Mouse (Mus musculus) limb, embryonic 15.5 days (tissue): ENCODE measurements at regions not wholly inside any gene's neighbourhood (a gene's known extent, or its start where the extent isn't known, plus 50 kb on each side); places are given as distances from the start of the nearest gene placed in this dataset.
"Not testable (repeated sequence)": the region's sequence is repeated elsewhere in the genome, so short reads cannot be mapped to it uniquely, and the experiment has no call there.

ENCODE experiments used
- ATAC-seq: fragments of 200-750 bp; cut with Nextera tagmentation; 2 replicates; pipeline ENCODE4 v1.8.0; 2017; ENCODE audit warnings: low read depth, moderate TSS enrichment; ENCODE audit not compliant: insufficient number of reproducible peaks, low FRiP score, low TSS enrichment
- H3K27ac ChIP-seq: fragments of 300-500 bp; sonication (generic); 2 replicates; pipeline ENCODE4 v1.5.1; 2015; ENCODE audit warnings: moderate library complexity, mild to moderate bottlenecking, inconsistent platforms
- H3K27me3 ChIP-seq: fragments of 300-500 bp; sonication (generic); 2 replicates; pipeline ENCODE4 v1.6.1; 2015; ENCODE audit warnings: inconsistent platforms
- H3K36me3 ChIP-seq: fragments of 300-500 bp; sonication (generic); 2 replicates; pipeline ENCODE4 v1.6.1; 2015; ENCODE audit warnings: inconsistent platforms
- H3K4me1 ChIP-seq: fragments of 300-500 bp; sonication (generic); 2 replicates; pipeline ENCODE4 v1.6.1; 2015; ENCODE audit warnings: inconsistent platforms
- H3K4me2 ChIP-seq: fragments of 300-500 bp; sonication (generic); 2 replicates; pipeline ENCODE4 v1.6.1; 2015; ENCODE audit warnings: mild to moderate bottlenecking, inconsistent platforms
- H3K4me3 ChIP-seq: fragments of 300-500 bp; sonication (generic); 2 replicates; pipeline ENCODE4 v1.5.1; 2015; ENCODE audit warnings: mild to moderate bottlenecking, inconsistent platforms
- H3K9ac ChIP-seq: fragments of 300-500 bp; sonication (generic); 2 replicates; pipeline ENCODE4 v1.6.1; 2015; ENCODE audit warnings: inconsistent platforms
- H3K9me3 ChIP-seq: fragments of 300-500 bp; sonication (generic); 2 replicates; pipeline ENCODE4 v1.6.1; 2016; ENCODE audit warnings: inconsistent platforms
- WGBS: fragments of 180-500 bp; shearing (Covaris S2); methylation state at CpG from one replicate; pipeline ENCODE4 v1.1.7; 2015; 5-methylcytosine and 5-hydroxymethylcytosine counted together

- WGBS, result 73% methylated on average over 6 of the region's 6 CpGs
- Histone ChIP-seq H3K9ac (no peak overlapping the region), H3K4me3 (no peak overlapping the region), H3K9me3 (no peaks in the 10 kb centered on the region), H3K4me2 (no peak overlapping the region), H3K27ac (no peak overlapping the region), H3K36me3 (no peaks in the 10 kb centered on the region), H3K27me3 (0 out of 2 replicates have a peak, but pooled peaks cover 2% of the 10 kb centered on the region), H3K4me1 (no peaks in the 10 kb centered on the region)
- no peak for ATAC-seq
These were observed 513.9 kb upstream of the Gulo start for GRCm38 (mm10) chr14:66522856-66523400.

DNA sequence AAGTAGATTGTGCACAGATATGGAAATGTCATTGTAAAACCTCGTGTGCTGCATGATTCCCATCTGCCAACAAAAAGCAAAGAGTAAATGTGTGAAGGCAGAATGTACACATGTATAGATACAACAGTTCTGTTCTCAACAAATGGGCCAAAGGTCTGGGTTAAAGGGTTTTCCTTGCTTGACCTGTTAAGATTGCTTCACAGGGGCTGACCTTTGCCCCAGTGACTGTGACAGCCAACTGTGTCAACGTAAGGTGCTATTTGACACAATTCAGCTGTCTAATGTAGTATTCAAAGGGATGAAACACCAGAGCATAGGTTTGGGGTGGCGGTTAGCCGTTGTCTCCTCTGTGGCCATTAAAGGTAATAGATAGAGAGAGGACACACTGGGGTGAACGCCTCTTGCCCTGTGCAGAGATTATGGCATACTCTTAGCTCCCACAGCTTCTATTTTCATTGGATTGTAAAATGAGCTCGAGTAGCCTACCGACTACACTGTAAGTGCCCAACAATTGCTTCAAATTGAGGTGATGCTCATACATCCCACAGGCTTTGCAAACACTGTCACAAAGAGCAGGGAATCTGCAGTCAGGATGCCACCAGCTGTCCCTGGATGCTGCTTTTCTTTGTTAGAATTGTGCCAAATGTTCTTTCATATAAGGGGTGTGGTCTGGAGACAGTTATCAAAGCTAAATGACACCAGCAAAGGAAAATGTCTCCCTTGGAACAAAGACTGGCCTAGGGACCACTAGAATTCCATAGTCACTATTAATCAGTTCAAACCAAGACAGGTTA lies 513.0 kb upstream of the Gulo start:
- Histone ChIP-seq H3K4me2 (no peak overlapping the region), H3K27me3 (0 out of 2 replicates have a peak, but pooled peaks cover 2% of the 10 kb centered on the region), H3K4me1 (no peaks in the 10 kb centered on the region), H3K9ac (no peak overlapping the region), H3K4me3 (no peak overlapping the region), H3K9me3 (no peaks in the 10 kb centered on the region), H3K36me3 (no peaks in the 10 kb centered on the region), H3K27ac (no peak overlapping the region)
- 62% methylated on average over 7 of the region's 7 CpGs for whole genome bisulfite sequencing
- ATAC-seq, result no peak

- Histone ChIP-seq H3K4me3 (no peak overlapping the region), H3K4me1 (no peaks in the 10 kb centered on the region), H3K36me3 (no peaks in the 10 kb centered on the region), H3K27ac (no peak overlapping the region), H3K9ac (no peak overlapping the region), H3K9me3 (no peaks in the 10 kb centered on the region), H3K27me3 (no peaks in the 10 kb centered on the region), H3K4me2 (no peak overlapping the region)
- 84% methylated on average over 3 of the region's 3 CpGs for WGBS
- ATAC-seq, result no peak
These were observed 507.8 kb upstream of the Gulo start for GRCm38 (mm10) chr14:66516770-66517169.

- no peak overlapping the region for H3K4me3 ChIP-seq
- no peak for ATAC-seq
- H3K4me2 ChIP-seq, result no peak overlapping the region
- no peaks in the 10 kb centered on the region for H3K4me1 ChIP-seq
- H3K27ac ChIP-seq, result no peak overlapping the region
- no peak overlapping the region for H3K9ac ChIP-seq
- H3K27me3 ChIP-seq, result no peaks in the 10 kb centered on the region
- H3K9me3 ChIP-seq, result no peaks in the 10 kb centered on the region
- 79% methylated on average over 5 of the region's 5 CpGs for WGBS
- H3K36me3 ChIP-seq, result no peaks in the 10 kb centered on the region
These were observed 501.7 kb upstream of the Gulo start for GRCm38 (mm10) chr14:66510750-66511149.

DNA sequence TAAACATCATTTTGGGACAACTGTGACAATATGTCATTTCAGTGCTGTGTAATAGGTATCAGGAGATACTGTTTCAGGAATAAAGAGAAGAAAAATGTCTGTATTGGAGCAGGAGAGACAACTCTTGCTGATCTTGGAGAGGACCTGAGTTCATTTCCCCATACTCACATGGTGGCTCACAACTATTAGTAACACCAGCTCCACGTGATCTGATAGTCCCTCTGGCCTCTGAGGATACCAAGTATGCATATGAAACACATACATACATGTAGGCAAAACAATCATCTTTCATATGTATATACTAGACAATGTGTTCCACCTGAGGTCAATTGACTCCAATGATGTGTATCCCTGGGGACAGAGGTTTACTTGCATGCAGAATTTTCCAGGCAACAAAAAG lies 501.2 kb upstream of the Gulo start:
- no peaks in the 10 kb centered on the region for H3K9me3 ChIP-seq
- no peak overlapping the region for H3K4me2 ChIP-seq
- H3K36me3 ChIP-seq, result no peaks in the 10 kb centered on the region
- 35% methylated on average over 1 of the region's 1 CpGs for WGBS
- no peaks in the 10 kb centered on the region for H3K27me3 ChIP-seq
- no peaks in the 10 kb centered on the region for H3K4me1 ChIP-seq
- H3K9ac ChIP-seq, result no peak overlapping the region
- ATAC-seq, result no peak
- H3K27ac ChIP-seq, result no peak overlapping the region
- no peak overlapping the region for H3K4me3 ChIP-seq

DNA sequence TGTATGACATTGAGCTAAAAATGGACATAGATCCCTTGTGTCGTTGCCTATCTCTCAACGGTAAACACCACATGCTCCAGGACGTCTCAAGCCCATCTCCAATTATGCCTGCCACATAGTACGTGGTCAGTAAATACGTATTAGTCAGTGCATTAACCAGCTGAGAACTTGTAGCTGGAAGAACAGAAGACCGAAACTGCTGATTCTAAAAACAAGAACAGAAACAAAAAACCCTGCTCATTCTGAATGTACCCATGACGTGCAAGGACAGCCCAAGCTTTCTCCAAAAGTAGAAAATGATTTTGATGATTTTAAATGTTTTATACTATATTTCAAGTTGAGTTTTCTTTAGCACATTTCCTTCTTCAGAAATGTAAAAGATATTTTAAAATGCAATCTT lies 500.7 kb upstream of the Gulo start:
- Histone ChIP-seq H3K9me3 (no peaks in the 10 kb centered on the region), H3K36me3 (no peaks in the 10 kb centered on the region), H3K27ac (no peak overlapping the region), H3K27me3 (no peaks in the 10 kb centered on the region), H3K4me3 (no peak overlapping the region), H3K4me2 (no peak overlapping the region), H3K4me1 (no peaks in the 10 kb centered on the region), H3K9ac (no peak overlapping the region)
- no peak for ATAC-seq
- 89% methylated on average over 7 of the region's 7 CpGs for whole genome bisulfite sequencing

GRCm38 (mm10) chr14:66501995-66502394 lies 493.0 kb upstream of the Gulo start:
- H3K9me3 ChIP-seq, result no peaks in the 10 kb centered on the region
- no peak overlapping the region for H3K27ac ChIP-seq
- no peak overlapping the region for H3K9ac ChIP-seq
- H3K4me2 ChIP-seq, result no peak overlapping the region
- no peak overlapping the region for H3K4me3 ChIP-seq
- 84% methylated on average over 6 of the region's 6 CpGs for WGBS
- no peak for ATAC-seq
- H3K36me3 ChIP-seq, result no peaks in the 10 kb centered on the region
- no peaks in the 10 kb centered on the region for H3K27me3 ChIP-seq
- H3K4me1 ChIP-seq, result peaks cover 13% of the 10 kb centered on the region

GRCm38 (mm10) chr14:66499896-66500295 lies 490.9 kb upstream of the Gulo start:
- ATAC-seq, result peak; percentile 79
- no peak overlapping the region for H3K4me3 ChIP-seq

DNA sequence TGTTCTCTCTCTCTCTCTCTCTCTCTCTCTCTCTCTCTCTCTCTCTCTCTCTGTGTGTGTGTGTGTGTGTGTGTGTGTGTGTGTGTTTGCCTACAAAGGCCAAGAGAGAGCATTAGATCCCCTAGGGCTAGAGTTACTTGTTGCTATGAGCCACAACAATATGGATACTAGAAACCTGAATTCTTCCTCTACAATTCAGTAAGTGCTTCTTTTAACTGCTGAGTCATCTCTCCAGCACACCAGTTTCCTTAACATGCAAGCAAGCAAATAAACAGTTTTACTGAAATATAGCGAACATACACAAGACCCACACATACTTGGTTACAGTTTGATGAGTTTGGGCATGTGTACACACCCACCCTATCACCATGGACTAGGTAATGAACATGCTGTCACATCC lies 486.1 kb upstream of the Gulo start:
- Histone ChIP-seq H3K36me3 (no peaks in the 10 kb centered on the region), H3K27me3 (no peaks in the 10 kb centered on the region)

More at GRCm38 (mm10) chr14:66499896-66500295, 490.9 kb upstream of the Gulo start:
- 6% methylated on average over 11 of the region's 11 CpGs for WGBS
- Histone ChIP-seq H3K9me3 (no peaks in the 10 kb centered on the region), H3K27ac (no peak overlapping the region), H3K4me2 (peak overlapping the region; percentile 29; the same call in 1 of the 2 replicates), H3K9ac (no peak overlapping the region), H3K27me3 (no peaks in the 10 kb centered on the region), H3K4me1 (peaks cover 13% of the 10 kb centered on the region), H3K36me3 (no peaks in the 10 kb centered on the region)

DNA sequence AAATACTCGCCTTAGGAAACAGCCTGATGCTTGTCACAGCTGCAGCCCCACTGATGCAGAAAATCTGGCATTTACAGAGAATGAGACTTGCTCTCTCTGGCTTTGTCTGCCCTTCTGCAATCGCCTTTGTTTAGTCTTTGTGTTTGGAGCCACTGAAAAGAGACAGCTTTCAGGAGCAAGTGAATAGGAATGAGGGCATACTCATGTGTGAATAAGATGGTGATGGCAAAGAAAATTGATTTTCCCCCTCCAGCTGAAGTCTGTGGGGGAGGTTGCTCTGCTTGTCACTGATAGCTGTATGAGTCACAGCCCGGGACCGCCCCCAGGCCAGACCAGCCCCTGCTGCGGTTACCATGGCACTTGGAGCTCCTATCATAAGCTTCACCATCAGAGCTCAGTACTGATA lies 485.5 kb upstream of the Gulo start:
- Histone ChIP-seq H3K27ac (no peak overlapping the region), H3K4me3 (no peak overlapping the region), H3K27me3 (no peaks in the 10 kb centered on the region), H3K4me1 (peaks cover 2% of the 10 kb centered on the region), H3K36me3 (no peaks in the 10 kb centered on the region), H3K9ac (no peak overlapping the region), H3K4me2 (no peak overlapping the region), H3K9me3 (no peaks in the 10 kb centered on the region)
- no peak for ATAC-seq
- WGBS, result 46% methylated on average over 5 of the region's 5 CpGs

More for the DNA sequence above, 486.1 kb upstream of the Gulo start:
- no peak overlapping the region for H3K4me3 ChIP-seq
- no peak overlapping the region for H3K27ac ChIP-seq
- 85% methylated on average over 1 of the region's 1 CpGs for WGBS
- H3K4me2 ChIP-seq, result no peak overlapping the region
- ATAC-seq, result no peak
- peaks cover 8% of the 10 kb centered on the region for H3K4me1 ChIP-seq
- H3K9me3 ChIP-seq, result no peaks in the 10 kb centered on the region
- no peak overlapping the region for H3K9ac ChIP-seq

GRCm38 (mm10) chr14:66493691-66494121 lies 484.7 kb upstream of the Gulo start:
- WGBS, result 57% methylated on average over 4 of the region's 4 CpGs
- Histone ChIP-seq H3K36me3 (no peaks in the 10 kb centered on the region), H3K4me1 (no peaks in the 10 kb centered on the region), H3K9me3 (no peaks in the 10 kb centered on the region), H3K27ac (no peak overlapping the region), H3K4me2 (no peak overlapping the region), H3K27me3 (no peaks in the 10 kb centered on the region), H3K9ac (no peak overlapping the region), H3K4me3 (no peak overlapping the region)
- no peak for ATAC-seq

GRCm38 (mm10) chr14:66484751-66485150 lies 475.7 kb upstream of the Gulo start:
- not testable (repeated sequence) for H3K4me3 ChIP-seq, H3K9me3 ChIP-seq, H3K36me3 ChIP-seq, H3K9ac ChIP-seq, H3K4me2 ChIP-seq, H3K4me1 ChIP-seq, H3K27me3 ChIP-seq, H3K27ac ChIP-seq, ATAC-seq
- WGBS, result 33% methylated on average over 1 of the region's 1 CpGs
